Mouse (Mus musculus): ENCODE data around the gene Dnajb11.

DNA sequence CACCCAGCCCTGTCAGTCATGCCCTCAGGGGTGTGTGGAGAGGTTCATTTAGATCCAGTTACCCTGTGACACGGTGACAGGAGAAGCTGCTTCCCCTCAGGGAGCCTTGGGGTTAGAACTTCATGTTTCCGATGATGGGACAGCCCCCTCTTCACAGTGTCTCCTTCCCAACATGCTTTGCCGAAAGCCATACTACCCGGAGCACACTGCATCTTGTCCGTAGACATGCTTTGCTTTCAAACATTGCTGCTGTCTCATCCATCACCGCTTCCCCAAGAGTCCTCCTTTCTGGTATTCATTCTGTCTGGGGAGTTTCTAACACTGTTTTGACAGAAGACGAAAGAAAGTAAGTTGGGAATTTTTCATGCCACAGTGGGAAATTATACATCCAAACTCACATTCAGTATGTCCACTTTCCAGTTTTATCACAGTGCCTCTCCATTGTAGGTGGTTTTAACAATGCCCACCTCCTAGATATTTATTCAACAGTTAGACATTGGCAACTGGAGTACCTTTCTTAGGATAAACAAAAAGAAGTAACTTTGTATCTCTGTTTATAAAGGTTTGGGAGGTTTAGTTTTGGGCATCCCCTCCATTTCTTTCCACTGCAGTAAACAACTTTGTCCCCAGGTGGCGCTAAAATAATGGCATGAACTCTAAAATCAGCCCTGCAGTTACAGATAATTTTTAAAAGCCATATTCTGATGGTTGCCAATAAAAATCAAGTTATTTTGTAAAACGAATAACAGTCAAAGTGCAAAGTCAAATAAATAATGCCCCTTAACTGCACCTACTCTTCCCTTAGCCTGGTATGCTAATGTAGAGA is 18.8 kb downstream of the Dnajb11 start:
- TF ChIP-seq CTCF (IDR thresholded peaks at IDR 0.05; ENCODE audit: borderline replicate concordance, extremely low read depth, insufficient read depth, insufficient read length) (peak; percentile 52; the same call in 1 of the 2 replicates), POLR2A (IDR thresholded peaks at IDR 0.05; ENCODE audit: borderline replicate concordance, extremely low read depth, insufficient read depth, insufficient read length, poor library complexity, severe bottlenecking) (no peak)
